Mouse (Mus musculus): ENCODE measurements around the gene C130060K24Rik. TPM values are rescaled to one million over a fixed set of nuclear protein-coding genes. Genes with fewer than 3 reads are reported as not detected.

The C130060K24Rik gene
- polyA plus RNA-seq, 1 experiment from 2014 or later, result 9.6 TPM

GRCm38 (mm10) chr6:65470320-65470719, 89.4 kb downstream of the C130060K24Rik start:
- H3K4me1 ChIP-seq, result no peaks in the 10 kb centered on the region
- H3K9me3 ChIP-seq, result peaks cover 4% of the 10 kb centered on the region; the same call in 1 of the 2 replicates
- H3K4me3 ChIP-seq, result no peak overlapping the region
- no peak overlapping the region for H3K27ac ChIP-seq
- 88% methylated on average over 5 of the region's 5 CpGs for WGBS
- no peak for DNase-seq (ENCODE audit: extremely low spot score, low spot score)
- no peaks in the 10 kb centered on the region for H3K27me3 ChIP-seq (ENCODE audit: poor library complexity, severe bottlenecking)
- no peaks in the 10 kb centered on the region for H3K36me3 ChIP-seq (replicated peaks)

DNA sequence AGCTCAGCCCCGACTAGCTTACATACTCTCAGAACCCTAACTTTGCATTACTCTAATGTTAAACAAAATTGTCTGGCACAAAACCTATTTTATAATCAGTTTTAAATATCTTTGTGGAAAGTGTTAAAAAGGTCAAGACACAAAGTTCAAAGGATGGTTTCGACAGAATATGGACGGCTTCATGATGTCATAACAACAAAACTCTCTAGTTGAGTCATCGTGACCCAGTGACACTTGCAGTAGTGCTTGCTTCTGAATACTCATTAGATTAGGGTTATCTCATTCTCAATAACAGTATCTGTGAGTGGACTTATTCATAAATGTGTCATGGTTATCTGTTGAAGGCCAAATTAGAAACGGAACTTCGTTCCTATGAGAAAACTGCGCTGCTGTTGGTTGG, 91.5 kb downstream of the C130060K24Rik start:
- Histone ChIP-seq H3K4me3 (no peak overlapping the region), H3K27me3 (ENCODE audit: poor library complexity, severe bottlenecking) (no peaks in the 10 kb centered on the region), H3K36me3 (replicated peaks) (no peaks in the 10 kb centered on the region), H3K27ac (no peak overlapping the region), H3K9me3 (peaks cover 4% of the 10 kb centered on the region; the same call in 1 of the 2 replicates), H3K4me1 (no peaks in the 10 kb centered on the region)
- 95% methylated on average over 7 of the region's 7 CpGs for WGBS
- DNase-seq (ENCODE audit: extremely low spot score, low spot score), result no peak

GRCm38 (mm10) chr6:65498786-65499185, 117.9 kb downstream of the C130060K24Rik start:
- no peaks in the 10 kb centered on the region for H3K36me3 ChIP-seq (replicated peaks)
- H3K4me1 ChIP-seq, result no peaks in the 10 kb centered on the region
- no peak overlapping the region for H3K4me3 ChIP-seq
- H3K27me3 ChIP-seq (ENCODE audit: poor library complexity, severe bottlenecking), result no peaks in the 10 kb centered on the region
- H3K9me3 ChIP-seq, result no peaks in the 10 kb centered on the region
- H3K27ac ChIP-seq, result no peak overlapping the region
- DNase-seq (ENCODE audit: extremely low spot score, low spot score), result no peak

Other genes starting within 250 kb of the C130060K24Rik start
- gene Hpgds, start 236.2 kb upstream of the C130060K24Rik start, polyA plus RNA-seq (2016; fragmentation: Nextera tagmentation; extraction: Ambion mirVana), result 2.4 and 4.0 TPM in 2 replicates
- not detected in 2 replicates for gene Tnip3, start 144.2 kb downstream of the C130060K24Rik start, polyA plus RNA-seq (2016; fragmentation: Nextera tagmentation; extraction: Ambion mirVana)